Mouse (Mus musculus): ENCODE results near the gene Bag6.
A peak's percentile ranks its signal among the peaks of the same experiment; 100 is the strongest.

Gene Bag6

DNA sequence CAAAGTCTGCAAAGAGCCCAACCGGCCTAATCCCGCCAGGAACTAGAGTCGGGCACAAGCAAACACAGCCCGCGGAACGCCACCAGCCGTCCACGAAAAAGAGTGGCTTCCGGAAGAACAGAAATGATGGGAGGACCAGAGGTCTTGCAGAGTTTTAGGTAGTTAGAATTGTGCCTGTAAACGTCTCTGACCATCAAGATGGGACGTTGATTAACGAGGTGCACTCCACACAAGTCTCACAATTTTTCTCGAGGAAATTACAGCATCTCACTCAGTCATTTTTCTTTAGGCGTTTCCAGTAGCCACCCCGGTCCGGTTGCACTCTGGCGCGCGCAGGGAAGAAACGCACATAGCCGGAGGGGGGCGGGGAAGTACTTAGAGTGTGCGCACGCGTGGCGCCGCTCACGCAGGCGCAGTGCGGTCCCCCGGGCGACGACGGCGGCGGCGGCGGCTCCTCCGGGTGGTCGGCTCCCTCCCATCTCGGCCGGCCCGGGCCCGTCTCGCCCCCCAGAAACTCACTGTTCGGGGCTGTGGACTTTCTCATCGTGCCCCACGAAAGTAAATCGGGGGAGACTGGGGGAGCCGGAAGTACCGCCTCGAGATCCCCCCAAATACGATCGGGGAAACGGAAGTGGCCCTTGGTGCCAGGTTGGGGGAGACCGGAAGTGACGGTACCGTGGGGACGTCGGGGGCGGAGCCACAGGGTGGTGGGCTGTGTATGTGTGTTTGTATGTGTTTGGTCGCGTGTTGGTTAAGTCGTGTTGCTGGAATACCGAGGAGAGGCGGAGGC is at the start of gene Bag6:
Gene Bag6, plus strand, starts transcription at position 378 of the 790 bp plus-strand sequence.
- DNase-seq (ENCODE audit: low spot score in 2 of 2) = peak; percentile 95 to 96

DNA sequence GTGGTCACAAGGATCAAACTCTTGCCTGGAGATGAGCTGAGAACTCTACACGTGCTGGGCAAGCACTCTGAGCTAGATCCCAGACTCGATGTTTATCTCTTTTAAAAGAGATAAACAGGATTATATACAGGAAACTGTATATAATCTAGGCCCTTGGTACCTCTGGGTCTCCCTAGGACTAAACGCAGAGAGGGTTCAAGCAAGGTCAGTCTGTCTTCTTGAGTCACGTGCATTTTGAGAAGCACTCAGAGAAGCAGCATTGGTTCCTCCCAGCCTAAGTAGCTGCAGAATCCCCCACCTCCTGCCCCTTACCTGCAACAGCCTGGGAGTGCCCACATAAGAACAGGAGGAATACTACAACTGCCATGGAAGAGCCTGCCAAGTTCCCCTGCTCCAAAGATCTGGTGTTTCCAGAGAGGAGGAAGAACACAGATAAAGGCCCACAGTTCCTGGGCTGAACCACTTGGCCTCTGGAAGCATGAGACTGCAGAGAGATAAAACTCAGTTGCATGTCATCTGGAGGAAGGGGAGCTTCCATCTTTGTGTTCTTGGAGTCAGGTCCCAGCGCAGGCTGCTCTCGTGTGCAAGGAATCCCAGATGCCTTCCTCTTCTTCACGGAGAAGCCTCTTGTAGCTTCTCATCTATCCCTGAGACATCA is 49.6 kb upstream of the Bag6 start, which contains the start of gene Ly6g6f:
Gene Ly6g6f, minus strand, starts transcription at position 403 of the 658 bp plus-strand sequence.
- DNase-seq (ENCODE audit: low spot score in 2 of 2) = no peak

DNA sequence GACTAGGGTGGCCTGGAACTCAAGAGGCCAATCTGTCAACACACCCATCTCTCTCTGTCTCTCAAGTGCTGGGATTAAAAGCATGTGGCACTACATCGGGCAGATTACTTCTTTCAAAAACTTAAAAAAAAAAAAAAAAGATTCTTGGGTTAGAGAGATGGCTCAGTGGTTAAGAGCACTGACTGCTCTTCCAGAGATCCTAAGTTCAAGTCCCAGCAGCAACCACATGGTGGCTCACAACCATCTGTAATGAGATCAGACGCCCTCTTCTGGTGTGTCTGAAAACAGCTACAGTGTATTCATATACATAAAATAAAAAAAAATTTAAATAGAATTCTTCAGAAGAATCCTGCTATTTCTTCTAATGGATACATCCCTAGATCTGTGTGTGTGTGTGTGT is 46.8 kb upstream of the Bag6 start:
- DNase-seq (ENCODE audit: low spot score in 2 of 2) = no peak

- peak; percentile 96 for DNase-seq (ENCODE audit: low spot score in 2 of 2)
These were observed 45.9 kb upstream of the Bag6 start, which contains the start of gene Abhd16a for GRCm38 (mm10) chr17:35088825-35089644. Gene Abhd16a, plus strand, starts transcription at chr17:35089263.

GRCm38 (mm10) chr17:35090166-35090932 is 44.6 kb upstream of the Bag6 start:
- DNase-seq (ENCODE audit: low spot score in 2 of 2) = no peak

- no peak for DNase-seq (ENCODE audit: low spot score in 2 of 2)
These were observed 42.4 kb upstream of the Bag6 start for GRCm38 (mm10) chr17:35092403-35093198.

GRCm38 (mm10) chr17:35094475-35095365 is 40.3 kb upstream of the Bag6 start:
- DNase-seq (ENCODE audit: low spot score in 2 of 2) = no peak

DNA sequence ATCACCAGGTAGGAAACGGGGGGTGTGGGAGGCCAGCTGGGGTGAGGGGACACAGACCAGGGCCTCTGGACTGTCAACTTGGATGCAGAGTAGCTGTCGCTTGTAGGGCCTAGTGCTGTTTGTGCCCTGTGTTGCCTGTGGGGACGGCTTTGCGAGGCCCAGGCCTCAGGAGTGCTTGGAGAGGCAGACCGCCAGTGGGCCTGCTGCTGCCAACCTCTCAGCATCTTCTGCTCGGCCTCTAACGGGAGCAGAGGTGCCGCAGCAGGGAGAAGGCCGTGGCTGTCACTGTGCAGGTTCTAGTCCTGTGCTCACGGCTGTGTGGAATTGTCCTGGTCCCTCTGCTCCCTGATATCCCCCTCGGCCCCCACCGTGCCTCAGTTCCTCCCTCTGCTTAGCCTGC is 38.4 kb upstream of the Bag6 start:
- DNase-seq (ENCODE audit: low spot score in 2 of 2) = no peak

DNA sequence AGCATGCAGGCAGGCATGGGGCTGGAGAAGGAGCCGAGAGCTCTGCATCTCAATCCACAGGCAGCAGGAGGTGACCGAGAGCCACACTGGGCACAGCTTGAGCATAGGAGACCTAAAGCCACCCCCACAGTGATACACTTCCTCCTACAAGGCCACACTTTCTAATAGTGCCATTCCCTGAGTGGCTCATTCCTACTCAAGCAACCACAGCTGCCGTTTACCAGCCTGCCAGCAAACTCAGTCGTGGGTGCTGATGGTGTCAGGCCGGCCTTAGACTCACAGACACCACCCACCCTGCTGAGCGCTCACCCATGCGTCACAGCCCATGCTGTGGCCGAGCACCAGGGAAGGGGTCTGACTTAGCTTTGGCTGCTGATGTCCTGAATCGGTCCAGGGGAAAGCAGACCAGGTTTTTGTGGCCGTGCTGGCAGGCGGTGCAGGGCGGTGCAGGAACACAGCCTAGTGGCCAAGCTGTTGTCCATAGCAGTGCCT is 37.8 kb upstream of the Bag6 start:
- DNase-seq (ENCODE audit: low spot score in 2 of 2) = no peak

DNA sequence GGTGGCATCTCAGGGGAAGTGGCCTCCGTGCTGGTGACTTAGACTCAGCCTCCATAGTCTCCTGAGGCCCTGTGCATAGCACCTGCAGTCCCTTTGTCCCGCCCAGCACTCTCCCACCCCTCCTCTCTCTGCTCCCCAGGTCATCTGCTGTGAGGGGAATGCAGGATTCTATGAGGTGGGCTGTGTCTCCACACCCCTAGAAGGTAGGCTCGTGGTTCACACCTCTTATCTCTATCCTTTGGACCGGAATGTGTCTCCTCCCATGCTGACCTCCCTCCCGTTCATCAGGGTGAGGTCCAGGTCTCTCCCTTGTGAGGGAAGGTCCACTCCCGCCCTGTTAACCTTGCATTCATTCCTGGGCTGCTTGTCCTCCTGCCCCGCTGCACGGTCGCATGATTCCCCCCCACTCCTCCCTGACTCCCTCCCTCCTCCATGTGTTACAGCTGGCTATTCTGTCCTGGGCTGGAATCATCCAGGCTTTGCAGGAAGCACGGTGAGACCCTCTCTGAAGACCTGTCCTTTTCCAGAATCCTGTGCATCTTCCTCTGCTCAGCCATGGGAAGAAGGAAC is 34.7 kb upstream of the Bag6 start:
- no peak for DNase-seq (ENCODE audit: low spot score in 2 of 2)

DNA sequence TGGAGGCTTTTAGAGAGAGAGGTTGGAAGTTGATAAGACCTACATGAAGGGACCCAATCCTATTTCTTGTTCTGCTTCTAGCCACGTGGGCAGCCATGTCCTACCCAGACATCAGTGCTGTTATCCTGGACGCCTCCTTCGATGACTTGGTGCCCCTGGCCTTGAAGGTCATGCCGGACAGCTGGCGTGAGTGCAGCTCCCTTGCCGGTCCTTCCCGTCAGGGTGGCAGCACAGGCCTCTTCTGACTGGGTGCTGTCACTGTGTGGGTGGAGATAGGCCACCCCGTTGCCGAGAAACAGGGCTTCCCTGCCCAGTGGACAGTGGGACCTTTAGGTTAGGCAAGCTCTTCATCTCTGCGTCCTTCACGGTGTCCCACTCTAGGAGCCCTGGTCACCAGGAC is 33.8 kb upstream of the Bag6 start:
- DNase-seq (ENCODE audit: low spot score in 2 of 2) = no peak

DNA sequence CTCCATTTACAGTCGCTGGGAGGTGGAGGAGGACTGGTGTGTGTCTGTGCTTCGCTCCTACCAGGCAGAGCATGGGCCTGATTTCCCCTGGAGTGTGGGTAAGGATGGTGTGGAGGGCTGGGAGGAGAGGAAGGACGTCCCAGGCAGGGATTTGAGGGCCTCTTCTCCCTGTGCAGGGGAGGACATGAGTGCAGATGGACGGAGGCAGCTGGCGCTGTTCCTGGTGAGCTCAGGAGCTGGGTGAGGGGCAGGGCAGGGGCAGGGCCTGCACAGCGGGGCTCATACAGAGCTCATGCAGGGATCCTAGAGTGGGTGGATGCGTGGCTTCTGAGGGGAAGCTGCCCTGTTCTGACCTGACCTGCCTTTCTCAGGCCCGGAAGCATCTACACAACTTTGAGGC is 32.7 kb upstream of the Bag6 start:
- DNase-seq (ENCODE audit: low spot score in 2 of 2) = no peak

DNA sequence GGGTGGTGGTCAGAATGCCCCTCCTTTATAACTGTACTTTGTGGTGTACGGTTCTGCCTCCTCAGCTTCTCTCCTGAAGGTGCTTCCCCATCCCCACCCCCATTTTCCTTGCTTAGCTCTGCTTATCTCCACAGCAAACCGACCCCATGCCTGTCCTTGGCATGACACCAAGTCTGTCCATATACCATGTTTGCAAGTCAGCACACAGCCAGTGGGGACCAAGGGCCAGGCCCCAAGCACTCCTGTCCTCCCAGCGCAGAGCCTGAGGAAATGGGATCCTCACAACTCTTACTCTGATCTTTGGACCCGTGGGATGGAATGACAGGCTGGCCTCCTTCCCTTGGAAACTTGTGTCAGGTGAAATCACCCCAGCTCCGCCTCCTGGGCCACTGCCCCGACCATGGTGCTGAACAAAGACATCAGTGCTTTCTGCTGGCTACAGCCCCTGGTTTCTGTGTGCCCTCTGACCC is 31.7 kb upstream of the Bag6 start:
- DNase-seq (ENCODE audit: low spot score in 2 of 2) = no peak

- no peak for DNase-seq (ENCODE audit: low spot score in 2 of 2)
These were observed 30.9 kb upstream of the Bag6 start for GRCm38 (mm10) chr17:35104079-35104478.

GRCm38 (mm10) chr17:35104754-35105153 is 30.2 kb upstream of the Bag6 start:
- DNase-seq (ENCODE audit: low spot score in 2 of 2) = no peak

- no peak for DNase-seq (ENCODE audit: low spot score in 2 of 2)
These were observed 29.1 kb upstream of the Bag6 start for GRCm38 (mm10) chr17:35105740-35106389.

DNA sequence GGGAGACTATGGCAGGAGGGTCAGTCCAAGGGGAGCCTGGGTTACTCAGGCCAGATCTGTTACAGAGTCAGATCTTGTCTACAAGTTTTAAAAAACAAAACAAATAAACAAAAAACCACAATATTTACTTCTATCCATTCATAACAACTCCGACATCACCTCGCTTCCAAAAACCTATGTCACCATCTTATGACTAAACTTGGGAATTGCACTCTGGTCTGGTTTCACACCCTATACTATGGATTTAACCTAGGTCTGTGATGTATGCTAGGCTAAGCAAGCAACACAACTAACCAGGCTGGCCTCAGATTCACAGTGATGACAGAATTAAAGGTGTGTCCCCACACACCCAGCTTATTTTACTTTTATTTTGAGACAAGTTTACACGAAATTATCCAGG is 28.5 kb upstream of the Bag6 start:
- no peak for DNase-seq (ENCODE audit: low spot score in 2 of 2)

DNA sequence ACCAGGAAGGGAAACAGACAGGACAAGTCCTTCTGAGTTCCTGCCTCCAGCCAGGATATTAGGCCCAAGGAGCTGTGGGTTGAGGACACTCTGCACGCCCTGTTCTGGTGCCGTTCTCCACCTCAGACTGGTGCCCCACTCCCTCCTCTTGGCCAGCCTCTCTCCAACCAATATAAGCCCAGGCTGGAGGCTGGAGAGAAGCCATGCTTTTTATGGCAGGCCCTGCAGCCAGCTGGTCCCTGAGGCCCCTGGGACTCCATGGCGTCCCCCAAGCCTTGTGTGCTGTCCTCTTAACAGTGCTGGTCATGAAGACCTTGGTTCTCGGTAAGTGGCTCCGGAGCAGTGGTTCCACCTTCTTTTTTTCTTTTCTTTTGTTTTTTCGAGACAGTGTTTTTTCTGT is 26.9 kb upstream of the Bag6 start, which contains the start of gene Ly6g5c:
Gene Ly6g5c, plus strand, starts transcription at position 183 of the 400 bp plus-strand sequence.
- no peak for DNase-seq (ENCODE audit: low spot score in 2 of 2)

All from right cerebral cortex, postnatal 10 days (tissue).